Mouse (Mus musculus) G1E (cell line): ENCODE data around the gene Palm2. TPM values are rescaled to one million over a fixed set of nuclear protein-coding genes. Genes with fewer than 3 reads are reported as not detected.

Source experiments
- ATAC-seq: 2 replicates; pipeline ENCODE4 v1.8.0; 2016; ENCODE audit warnings: mild to moderate bottlenecking; ENCODE audit not compliant: insufficient number of reproducible peaks, poor library complexity, low FRiP score, severe bottlenecking; ENCODE audit errors: extremely low read depth
- DNase-seq: peaks from one replicate; pipeline ENCODE4 v3.0.0; 2012; ENCODE audit warnings: low spot score
- H3K27me3 ChIP-seq: 2 replicates; pipeline ENCODE4 v1.6.1; 2012; ENCODE audit warnings: mild to moderate bottlenecking, low read length, inconsistent platforms; ENCODE audit not compliant: insufficient read depth
- H3K36me3 ChIP-seq: replicated peaks from 2 replicates; pipeline ENCODE3; 2012; ENCODE audit warnings: mild to moderate bottlenecking, inconsistent platforms
- H3K4me1 ChIP-seq: 2 replicates; pipeline ENCODE4 v1.6.1; 2012; ENCODE audit warnings: low read depth, low read length, inconsistent platforms, mixed read lengths; ENCODE audit not compliant: insufficient read depth
- H3K4me3 ChIP-seq: 2 replicates; pipeline ENCODE4 v1.5.1; 2012; ENCODE audit warnings: low read depth, mild to moderate bottlenecking, inconsistent platforms, low read length, moderate library complexity, mixed read lengths
- H3K9me3 ChIP-seq: replicated peaks from 2 replicates; pipeline ENCODE4 v1.6.1; 2012; ENCODE audit warnings: inconsistent platforms
- CTCF ChIP-seq: IDR thresholded peaks from 2 replicates; pipeline ENCODE4 v1.5.1; 2012; ENCODE audit warnings: low read depth, low read length, inconsistent platforms, mixed read lengths
- GATA1 ChIP-seq: IDR thresholded peaks from 2 replicates; pipeline ENCODE4 v1.6.1; 2012; ENCODE audit warnings: borderline replicate concordance, low read length, inconsistent platforms, mixed read lengths
- GATA2 ChIP-seq: IDR thresholded peaks from 2 replicates; pipeline ENCODE4 v1.6.1; 2012; ENCODE audit warnings: low read depth, low read length, inconsistent platforms, borderline replicate concordance
- POLR2AphosphoS5 ChIP-seq: IDR thresholded peaks from 2 replicates; pipeline ENCODE4 v1.6.1; 2012; ENCODE audit warnings: low read depth, low read length, inconsistent platforms; ENCODE audit not compliant: insufficient replicate concordance
- TAL1 ChIP-seq: conservative IDR thresholded peaks from 2 replicates; pipeline ENCODE4 v1.6.1; 2012; ENCODE audit warnings: low read depth, low read length, inconsistent platforms, mixed read lengths
- polyA plus RNA-seq: library from polyadenylated mRNA; stranded (reverse); fragments of >175 nt; gene quantifications from 2 replicates; pipeline ENCODE4 v1.2.3, GENCODE M21; 2012
- total RNA-seq, 2 experiments: library from RNA; stranded (forward) in 1 of 2; stranded (reverse) in 1 of 2; fragments of 200-1000 nt in 1 of 2; fragments of >200 nt in 1 of 2; fragmentation: Nextera tagmentation in 1 of 2; gene quantifications; 2 replicates each; pipeline ENCODE4 v1.2.3; 2014 to 2017

Palm2 gene
- total and polyA plus RNA-seq, 3 experiments: 0.05 TPM; not detected in 2

- no peak for TF ChIP-seq POLR2AphosphoS5
- no peak for TF ChIP-seq GATA1
- TF ChIP-seq CTCF: no peak
- no peak for TF ChIP-seq TAL1
- no peak for TF ChIP-seq GATA2
- ATAC-seq: no peak
Measured at GRCm38 (mm10) chr4:57569069-57569355, 135.0 kb downstream of the Palm2 start.

GRCm38 (mm10) chr4:57569711-57570110 is 135.7 kb downstream of the Palm2 start:
- DNase-seq: no peak
- no peaks in the 10 kb centered on the region for H3K27me3 ChIP-seq
- no peak for ATAC-seq
- no peaks in the 10 kb centered on the region for H3K36me3 ChIP-seq
- H3K4me1 ChIP-seq: no peaks in the 10 kb centered on the region
- no peak for TF ChIP-seq POLR2AphosphoS5
- no peak for TF ChIP-seq CTCF
- no peak for TF ChIP-seq TAL1
- TF ChIP-seq GATA1: no peak
- no peak for TF ChIP-seq GATA2
- no peak overlapping the region for H3K4me3 ChIP-seq
- H3K9me3 ChIP-seq: peaks cover 77% of the 10 kb centered on the region

More at GRCm38 (mm10) chr4:57569069-57569355, 135.0 kb downstream of the Palm2 start:
- DNase-seq: no peak
- Histone ChIP-seq H3K36me3 (no peaks in the 10 kb centered on the region), H3K9me3 (peaks cover 72% of the 10 kb centered on the region), H3K4me1 (no peaks in the 10 kb centered on the region), H3K4me3 (no peak overlapping the region), H3K27me3 (no peaks in the 10 kb centered on the region)

GRCm38 (mm10) chr4:57570229-57570628 is 136.2 kb downstream of the Palm2 start:
- DNase-seq (no peak), ATAC-seq (no peak)
- H3K36me3 ChIP-seq: no peaks in the 10 kb centered on the region
- no peaks in the 10 kb centered on the region for H3K27me3 ChIP-seq
- H3K4me1 ChIP-seq: no peaks in the 10 kb centered on the region
- TF ChIP-seq TAL1 (no peak), POLR2AphosphoS5 (no peak), GATA1 (no peak), GATA2 (no peak), CTCF (no peak)
- no peak overlapping the region for H3K4me3 ChIP-seq
- H3K9me3 ChIP-seq: peaks cover 79% of the 10 kb centered on the region

DNA sequence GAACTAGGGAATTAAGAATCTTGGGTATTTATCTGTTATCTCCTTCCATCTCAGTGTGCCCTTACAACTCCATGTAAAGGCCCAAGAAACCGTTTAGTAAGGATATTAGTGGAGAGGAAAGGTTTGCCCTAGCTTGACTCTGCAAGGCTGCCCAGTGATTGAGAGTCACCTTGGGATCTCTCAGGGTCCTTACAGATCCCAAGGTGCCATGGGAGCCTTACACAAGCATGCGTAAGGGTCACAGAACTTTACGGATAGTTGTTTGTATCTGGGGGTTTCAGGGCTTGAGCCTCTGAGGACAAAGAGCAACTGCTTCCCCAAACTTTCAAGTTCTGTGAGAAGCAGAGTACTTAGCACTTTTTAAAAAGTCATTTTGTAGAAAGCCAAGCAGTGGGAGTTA is 140.1 kb downstream of the Palm2 start:
- Histone ChIP-seq H3K27me3 (no peaks in the 10 kb centered on the region), H3K9me3 (peaks cover 77% of the 10 kb centered on the region), H3K4me3 (no peak overlapping the region), H3K36me3 (no peaks in the 10 kb centered on the region), H3K4me1 (no peaks in the 10 kb centered on the region)
- no peak for ATAC-seq
- TF ChIP-seq CTCF: no peak
- TF ChIP-seq GATA2: no peak
- no peak for TF ChIP-seq POLR2AphosphoS5
- no peak for TF ChIP-seq TAL1
- TF ChIP-seq GATA1: no peak
- no peak for DNase-seq

DNA sequence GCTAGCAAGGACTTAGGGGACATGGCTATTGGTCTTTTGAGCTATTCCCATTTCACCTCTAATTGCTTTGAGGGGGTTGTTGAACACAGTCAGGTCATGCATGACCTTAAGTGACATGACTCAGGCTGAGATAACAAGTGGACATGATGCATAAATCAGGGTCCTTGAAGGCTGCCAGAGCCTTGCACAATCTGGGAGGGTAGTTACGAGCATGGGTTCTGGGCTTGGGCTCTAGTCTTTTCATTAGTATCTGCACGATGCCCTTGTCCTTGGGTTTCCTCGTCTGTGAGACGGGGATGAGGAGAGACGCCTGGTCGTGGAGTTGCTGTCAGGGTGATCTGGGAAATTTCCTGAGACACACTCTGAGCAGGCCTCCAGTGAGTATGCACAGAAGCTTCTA is 140.6 kb downstream of the Palm2 start:
- H3K27me3 ChIP-seq: no peaks in the 10 kb centered on the region
- TF ChIP-seq TAL1: no peak
- TF ChIP-seq GATA1: no peak
- TF ChIP-seq GATA2: no peak
- no peak for TF ChIP-seq CTCF
- no peak for TF ChIP-seq POLR2AphosphoS5
- no peak overlapping the region for H3K4me3 ChIP-seq
- peaks cover 75% of the 10 kb centered on the region for H3K9me3 ChIP-seq
- no peaks in the 10 kb centered on the region for H3K36me3 ChIP-seq
- DNase-seq: no peak
- no peaks in the 10 kb centered on the region for H3K4me1 ChIP-seq
- ATAC-seq: no peak

DNA sequence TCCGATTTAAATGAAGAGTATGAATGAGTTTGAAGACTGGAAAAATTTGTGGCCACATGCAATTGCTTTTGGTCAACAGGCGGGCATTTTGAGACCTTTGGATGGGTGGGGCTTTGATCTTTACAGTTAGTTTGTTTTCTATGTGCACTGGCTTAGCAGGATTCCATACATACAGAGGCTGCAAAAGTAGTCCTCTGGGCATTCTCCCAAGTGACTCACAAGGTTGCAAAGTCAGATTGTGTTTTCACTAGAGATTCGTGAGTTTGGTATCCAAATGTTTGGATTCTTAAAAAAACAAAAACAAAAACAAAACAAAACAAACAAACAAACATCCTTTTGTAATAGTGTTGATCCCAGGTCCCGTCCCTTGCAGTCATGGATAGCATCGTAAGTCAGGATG is 141.6 kb downstream of the Palm2 start:
- no peak for ATAC-seq
- H3K4me1 ChIP-seq: no peaks in the 10 kb centered on the region

GRCm38 (mm10) chr4:57576095-57576494 is 142.0 kb downstream of the Palm2 start:
- no peak for TF ChIP-seq POLR2AphosphoS5
- no peak for TF ChIP-seq GATA2
- TF ChIP-seq GATA1: no peak
- TF ChIP-seq TAL1: no peak
- no peak for TF ChIP-seq CTCF
- H3K27me3 ChIP-seq: no peaks in the 10 kb centered on the region
- H3K9me3 ChIP-seq: peaks cover 74% of the 10 kb centered on the region
- H3K36me3 ChIP-seq: no peaks in the 10 kb centered on the region
- no peak for ATAC-seq
- DNase-seq: no peak
- H3K4me3 ChIP-seq: no peak overlapping the region
- no peaks in the 10 kb centered on the region for H3K4me1 ChIP-seq

More for the DNA sequence above, 141.6 kb downstream of the Palm2 start:
- Histone ChIP-seq H3K9me3 (peaks cover 78% of the 10 kb centered on the region), H3K36me3 (no peaks in the 10 kb centered on the region), H3K4me3 (no peak overlapping the region), H3K27me3 (no peaks in the 10 kb centered on the region)
- DNase-seq: no peak
- TF ChIP-seq TAL1 (no peak), CTCF (no peak), POLR2AphosphoS5 (no peak), GATA2 (no peak), GATA1 (no peak)
